Mouse (Mus musculus) naive thymus-derived CD4-positive, alpha-beta T cell, adult 2 months (primary cell): ENCODE data around the gene Vav3.

ENCODE experiments used
- DNase-seq: peaks from one replicate; pipeline ENCODE4 v3.0.0-alpha.2; 2011; ENCODE audit warnings: low read depth

Gene Vav3

GRCm38 (mm10) chr3:109578347-109578746 lies 237.9 kb downstream of the Vav3 start:
- no peak for DNase-seq

GRCm38 (mm10) chr3:109578983-109579382 lies 238.5 kb downstream of the Vav3 start:
- no peak for DNase-seq

GRCm38 (mm10) chr3:109585946-109586345 lies 245.5 kb downstream of the Vav3 start:
- no peak for DNase-seq

GRCm38 (mm10) chr3:109592970-109593369 lies 252.5 kb downstream of the Vav3 start:
- DNase-seq = no peak

- no peak for DNase-seq
Observed at GRCm38 (mm10) chr3:109596084-109596483, 255.6 kb downstream of the Vav3 start.

GRCm38 (mm10) chr3:109600699-109601451 lies 260.4 kb downstream of the Vav3 start:
- no peak for DNase-seq

- DNase-seq = no peak
Observed at GRCm38 (mm10) chr3:109602753-109603152, 262.3 kb downstream of the Vav3 start.

- no peak for DNase-seq
Observed at GRCm38 (mm10) chr3:109606121-109606520, 265.7 kb downstream of the Vav3 start.

GRCm38 (mm10) chr3:109621721-109622120 lies 281.3 kb downstream of the Vav3 start:
- DNase-seq = no peak

- no peak for DNase-seq
Observed at GRCm38 (mm10) chr3:109622361-109622760, 281.9 kb downstream of the Vav3 start.

GRCm38 (mm10) chr3:109622816-109623215 lies 282.4 kb downstream of the Vav3 start:
- no peak for DNase-seq

GRCm38 (mm10) chr3:109623770-109624169 lies 283.3 kb downstream of the Vav3 start:
- DNase-seq = no peak

- no peak for DNase-seq
Observed at GRCm38 (mm10) chr3:109636045-109636444, 295.6 kb downstream of the Vav3 start.

- DNase-seq = no peak
Observed at GRCm38 (mm10) chr3:109639386-109639785, 298.9 kb downstream of the Vav3 start.

- no peak for DNase-seq
Observed at GRCm38 (mm10) chr3:109640796-109641195, 300.3 kb downstream of the Vav3 start.

- no peak for DNase-seq
Observed at GRCm38 (mm10) chr3:109648242-109648641, 307.8 kb downstream of the Vav3 start.

GRCm38 (mm10) chr3:109651479-109651878 lies 311.0 kb downstream of the Vav3 start:
- no peak for DNase-seq

- no peak for DNase-seq
Observed at GRCm38 (mm10) chr3:109652860-109653631, 312.6 kb downstream of the Vav3 start.

GRCm38 (mm10) chr3:109654386-109654785 lies 313.9 kb downstream of the Vav3 start:
- DNase-seq = no peak

GRCm38 (mm10) chr3:109671716-109672115 lies 331.3 kb downstream of the Vav3 start:
- DNase-seq = no peak

GRCm38 (mm10) chr3:109672925-109673324 lies 332.5 kb downstream of the Vav3 start:
- DNase-seq = no peak

- no peak for DNase-seq
Observed at GRCm38 (mm10) chr3:109680281-109680680, 339.8 kb downstream of the Vav3 start.

GRCm38 (mm10) chr3:109681863-109682262 lies 341.4 kb downstream of the Vav3 start:
- no peak for DNase-seq
